Mouse (Mus musculus) heart, embryonic 10.5 days (tissue): Measurements from ENCODE around the gene Tfrc. TPM values are rescaled to one million over a fixed set of nuclear protein-coding genes. Genes with fewer than 3 reads are reported as not detected.
A peak's percentile ranks its signal among the peaks of the same experiment; 100 is the strongest.

Source experiments
- DNase-seq: peaks from one replicate; pipeline ENCODE4 v3.0.0-alpha.2; 2017; ENCODE audit warnings: low spot score
- H3K27ac ChIP-seq: fragments of 300-500 bp; sonication (generic); 2 replicates; pipeline ENCODE4 v1.5.1; 2016; ENCODE audit warnings: mild to moderate bottlenecking
- H3K27me3 ChIP-seq: fragments of 300-500 bp; sonication (generic); 2 replicates; pipeline ENCODE4 v1.6.1; 2016; ENCODE audit warnings: mild to moderate bottlenecking; ENCODE audit not compliant: poor library complexity, insufficient read depth, severe bottlenecking
- H3K36me3 ChIP-seq: fragments of 300-500 bp; sonication (generic); 2 replicates; pipeline ENCODE4 v1.6.1; 2016; ENCODE audit warnings: mild to moderate bottlenecking, moderate library complexity
- H3K4me1 ChIP-seq: fragments of 300-500 bp; sonication (generic); 2 replicates; pipeline ENCODE4 v1.6.1; 2016; ENCODE audit warnings: mild to moderate bottlenecking
- H3K4me3 ChIP-seq: fragments of 300-500 bp; sonication (generic); 2 replicates; pipeline ENCODE4 v1.5.1; 2016; ENCODE audit warnings: mild to moderate bottlenecking, moderate library complexity
- H3K9me3 ChIP-seq: fragments of 300-500 bp; sonication (generic); 2 replicates; pipeline ENCODE4 v1.6.1; 2016; ENCODE audit warnings: mild to moderate bottlenecking, moderate library complexity
- WGBS: fragments of 180-500 bp; shearing (Covaris S2); methylation state at CpG from one replicate; pipeline ENCODE4 v1.1.7; 2016; 5-methylcytosine and 5-hydroxymethylcytosine counted together
- polyA plus RNA-seq: library from polyadenylated mRNA; unstranded; fragments of >200 nt; fragmentation: Nextera tagmentation; extraction: Ambion mirVana; gene quantifications from 2 replicates; pipeline ENCODE4 v1.2.1, GENCODE M21; 2016

Gene Tfrc
- 72.0 and 82.0 TPM in 2 replicates for polyA plus RNA-seq

DNA sequence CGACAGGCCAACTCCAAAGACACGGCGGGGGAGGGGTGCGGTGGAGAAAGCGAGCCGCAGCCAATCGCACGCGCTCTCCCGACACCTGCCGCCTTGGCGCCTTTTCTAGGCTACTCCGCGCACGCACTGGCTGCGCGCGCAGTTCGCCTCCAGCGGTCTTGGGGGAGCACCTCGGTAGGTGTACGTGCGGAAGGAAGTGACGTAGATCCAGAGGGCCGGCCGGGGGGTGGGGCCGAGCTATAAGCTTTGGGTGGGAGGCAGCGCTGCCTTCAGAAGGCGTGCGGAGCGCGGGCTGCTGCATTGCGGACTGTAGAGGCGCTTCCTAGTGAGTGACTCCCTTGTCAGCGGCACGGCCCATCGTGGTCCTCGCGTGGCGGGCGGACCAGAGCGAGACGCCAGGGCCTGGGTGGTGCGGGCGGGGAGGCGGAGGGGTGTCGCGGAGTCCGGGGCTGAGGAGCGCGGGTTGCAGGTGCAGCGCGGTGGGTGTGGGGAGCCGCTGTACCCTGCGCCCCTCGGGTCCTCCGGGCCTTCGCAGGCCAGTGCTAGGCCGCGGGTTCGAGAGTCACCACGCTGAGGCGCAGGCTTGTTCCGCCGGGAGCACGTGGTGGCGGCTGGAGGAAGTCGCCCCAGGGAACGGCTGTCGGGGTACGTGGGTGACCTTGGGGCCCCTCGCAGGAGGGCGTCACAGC, at the start of gene Tfrc:
TSS of gene Tfrc (plus strand) at position 209 of the 689 bp plus-strand sequence.
- Histone ChIP-seq H3K27me3 (no peaks in the 10 kb centered on the region), H3K4me1 (peaks cover 9% of the 10 kb centered on the region), H3K4me3 (peak within 1 kb of the TSS; percentile 96), H3K27ac (peak within 1 kb of the TSS; percentile 97), H3K36me3 (peaks cover 5% of the 10 kb centered on the region; the same call in 1 of the 2 replicates), H3K9me3 (no peaks in the 10 kb centered on the region)
- under 1% methylated on average over 71 of the region's 73 CpGs for WGBS
- peak; percentile 99 for DNase-seq

- 76% methylated on average over 4 of the region's 4 CpGs for WGBS
- H3K9me3 ChIP-seq, result no peaks in the 10 kb centered on the region
- H3K36me3 ChIP-seq, result no peaks in the 10 kb centered on the region
- H3K27me3 ChIP-seq, result no peaks in the 10 kb centered on the region
- H3K27ac ChIP-seq, result no peak overlapping the region
- H3K4me1 ChIP-seq, result no peaks in the 10 kb centered on the region
- no peak overlapping the region for H3K4me3 ChIP-seq
- DNase-seq, result no peak
These were observed 49.2 kb upstream of the Tfrc start for GRCm38 (mm10) chr16:32559493-32559892.

- no peaks in the 10 kb centered on the region; the same call in 1 of the 2 replicates for H3K9me3 ChIP-seq
- H3K36me3 ChIP-seq, result no peaks in the 10 kb centered on the region
- no peaks in the 10 kb centered on the region for H3K27me3 ChIP-seq
- H3K4me1 ChIP-seq, result peaks cover 9% of the 10 kb centered on the region
- no peak for DNase-seq
- H3K27ac ChIP-seq, result no peak overlapping the region
- H3K4me3 ChIP-seq, result no peak overlapping the region
- WGBS, result 71% methylated on average over 5 of the region's 5 CpGs
These were observed 45.5 kb upstream of the Tfrc start for GRCm38 (mm10) chr16:32563056-32563793.

DNA sequence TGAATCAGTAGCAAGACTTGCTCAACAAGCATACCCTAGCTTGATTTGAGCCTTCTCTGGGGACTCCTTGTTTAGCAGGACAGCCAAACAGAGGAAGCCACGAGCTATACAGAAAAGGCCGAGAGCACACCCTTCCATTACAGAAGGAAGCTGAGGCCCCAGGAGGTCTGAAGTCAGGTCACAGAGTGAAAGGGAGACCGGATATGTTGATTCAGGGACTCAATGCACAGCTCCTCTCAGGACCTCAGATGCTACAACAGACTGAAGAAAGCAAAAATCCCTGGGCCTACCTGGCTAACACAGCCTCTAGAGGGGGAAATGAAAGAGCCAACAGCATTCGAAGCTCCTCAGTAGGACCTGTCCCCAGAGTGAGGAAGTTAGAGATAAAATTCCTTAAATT, 41.4 kb upstream of the Tfrc start:
- DNase-seq, result no peak
- Histone ChIP-seq H3K27ac (no peak overlapping the region; the same call in 1 of the 2 replicates), H3K4me3 (no peak overlapping the region), H3K36me3 (no peaks in the 10 kb centered on the region), H3K27me3 (no peaks in the 10 kb centered on the region), H3K4me1 (peaks cover 23% of the 10 kb centered on the region), H3K9me3 (no peaks in the 10 kb centered on the region; the same call in 1 of the 2 replicates)
- 66% methylated on average over 4 of the region's 4 CpGs for WGBS

GRCm38 (mm10) chr16:32568401-32568800, 40.3 kb upstream of the Tfrc start:
- Histone ChIP-seq H3K27ac (peak overlapping the region; percentile 2; the same call in 1 of the 2 replicates), H3K27me3 (no peaks in the 10 kb centered on the region), H3K4me1 (peaks cover 23% of the 10 kb centered on the region), H3K36me3 (no peaks in the 10 kb centered on the region), H3K4me3 (no peak overlapping the region), H3K9me3 (no peaks in the 10 kb centered on the region; the same call in 1 of the 2 replicates)
- WGBS, result 45% methylated on average over 6 of the region's 6 CpGs
- no peak for DNase-seq

DNA sequence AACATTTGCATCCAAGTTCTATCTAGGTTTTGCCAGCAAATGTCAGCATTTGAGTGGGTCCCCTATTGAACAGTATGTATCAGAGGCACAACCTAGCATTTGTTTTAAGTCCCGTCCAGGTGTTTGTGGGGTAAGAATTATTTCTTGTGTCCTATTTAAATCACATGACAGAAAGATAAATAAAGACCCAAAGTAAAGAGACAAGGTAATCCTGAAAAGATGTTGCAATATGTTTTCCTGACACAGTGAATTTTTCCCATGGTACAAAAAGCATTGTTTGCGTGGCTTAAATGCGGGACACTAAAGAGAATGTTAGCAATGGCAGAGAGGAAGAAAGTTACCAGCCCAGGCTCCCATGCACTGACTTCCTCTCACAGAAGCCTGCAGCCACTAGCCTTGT, 38.7 kb upstream of the Tfrc start:
- H3K36me3 ChIP-seq, result no peaks in the 10 kb centered on the region
- H3K4me1 ChIP-seq, result peaks cover 23% of the 10 kb centered on the region
- H3K9me3 ChIP-seq, result no peaks in the 10 kb centered on the region
- H3K4me3 ChIP-seq, result no peak overlapping the region
- no peaks in the 10 kb centered on the region for H3K27me3 ChIP-seq
- H3K27ac ChIP-seq, result 0 out of 2 replicates have a peak overlapping the region, but pooled peaks have one; percentile 17
- DNase-seq, result no peak
- WGBS, result 86% methylated on average over 3 of the region's 3 CpGs

DNA sequence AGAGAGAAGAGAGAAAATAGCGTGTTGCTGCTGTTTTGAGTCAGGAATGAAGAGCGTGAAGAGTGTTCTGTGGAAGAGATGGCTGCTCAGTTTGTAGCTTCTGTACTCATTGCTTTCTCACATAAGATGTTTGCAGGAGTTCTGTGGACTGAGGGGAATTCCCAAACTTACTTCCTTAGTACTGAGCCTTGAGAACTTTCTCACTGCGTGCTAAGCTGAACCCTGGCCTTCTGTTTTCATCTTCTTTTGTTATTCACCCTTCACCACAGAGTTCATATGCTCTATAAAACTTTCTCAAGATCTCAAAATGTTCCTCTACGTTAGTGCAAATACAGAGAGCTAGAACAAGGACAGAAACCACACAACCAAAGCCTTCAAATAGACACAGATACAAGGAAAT, 36.2 kb upstream of the Tfrc start:
- no peaks in the 10 kb centered on the region for H3K36me3 ChIP-seq
- no peak overlapping the region for H3K27ac ChIP-seq
- DNase-seq, result no peak
- H3K4me1 ChIP-seq, result peaks cover 19% of the 10 kb centered on the region
- WGBS, result 86% methylated on average over 4 of the region's 4 CpGs
- no peak overlapping the region for H3K4me3 ChIP-seq
- no peaks in the 10 kb centered on the region for H3K9me3 ChIP-seq
- no peaks in the 10 kb centered on the region for H3K27me3 ChIP-seq

DNA sequence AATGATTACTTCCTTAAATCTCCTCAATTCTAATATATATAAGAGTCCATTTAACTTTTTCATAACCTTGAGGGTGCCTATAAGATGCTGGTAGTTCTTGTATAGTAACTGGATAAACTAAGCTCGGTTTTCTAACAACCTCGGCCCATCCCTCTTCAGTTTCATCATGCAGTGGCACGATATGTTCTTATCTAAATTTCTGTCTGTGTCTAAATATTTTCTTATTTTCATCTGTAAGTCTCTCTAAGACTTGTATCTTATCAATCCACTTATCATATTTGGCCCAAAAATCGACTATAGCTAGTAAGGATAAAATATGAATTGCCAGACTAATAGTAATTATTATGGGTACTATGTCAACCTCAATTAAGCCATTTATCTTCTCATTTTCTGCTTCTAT, 22.2 kb upstream of the Tfrc start:
- H3K4me3 ChIP-seq, result no peak overlapping the region
- DNase-seq, result no peak
- 83% methylated on average over 4 of the region's 4 CpGs for WGBS

GRCm38 (mm10) chr16:32588568-32588967, 20.2 kb upstream of the Tfrc start:
- H3K9me3 ChIP-seq, result no peaks in the 10 kb centered on the region
- H3K4me1 ChIP-seq, result no peaks in the 10 kb centered on the region
- no peak overlapping the region for H3K27ac ChIP-seq
- DNase-seq, result no peak
- no peaks in the 10 kb centered on the region for H3K27me3 ChIP-seq
- no peaks in the 10 kb centered on the region for H3K36me3 ChIP-seq
- 83% methylated on average over 3 of the region's 3 CpGs for WGBS
- no peak overlapping the region for H3K4me3 ChIP-seq

More for the DNA sequence above, 22.2 kb upstream of the Tfrc start:
- no peaks in the 10 kb centered on the region for H3K36me3 ChIP-seq
- no peaks in the 10 kb centered on the region for H3K4me1 ChIP-seq
- H3K9me3 ChIP-seq, result no peaks in the 10 kb centered on the region
- H3K27ac ChIP-seq, result no peak overlapping the region
- H3K27me3 ChIP-seq, result no peaks in the 10 kb centered on the region

DNA sequence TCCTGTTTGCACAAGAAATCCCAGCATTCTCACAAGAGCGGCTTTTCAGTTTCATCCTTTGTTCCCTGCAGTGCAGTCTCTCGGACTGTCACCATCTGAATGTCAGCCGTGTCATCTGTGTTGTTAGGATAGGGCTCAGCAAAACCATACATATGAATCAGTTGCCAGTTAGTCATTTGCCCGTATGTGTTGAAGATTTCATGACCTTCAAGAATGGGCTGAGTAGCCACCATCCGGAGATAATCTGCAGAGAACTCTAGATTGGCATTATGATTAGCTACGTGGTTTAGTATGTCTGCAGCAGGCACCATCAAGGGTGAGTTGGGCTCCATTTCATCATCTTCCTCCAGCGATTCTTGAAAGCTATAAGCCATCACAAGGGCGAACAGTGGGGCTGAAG, 17.2 kb upstream of the Tfrc start:
- no peaks in the 10 kb centered on the region for H3K9me3 ChIP-seq
- no peak overlapping the region for H3K27ac ChIP-seq
- no peaks in the 10 kb centered on the region for H3K27me3 ChIP-seq
- WGBS, result 82% methylated on average over 8 of the region's 8 CpGs
- no peaks in the 10 kb centered on the region for H3K36me3 ChIP-seq
- H3K4me1 ChIP-seq, result no peaks in the 10 kb centered on the region
- no peak overlapping the region for H3K4me3 ChIP-seq
- no peak for DNase-seq

DNA sequence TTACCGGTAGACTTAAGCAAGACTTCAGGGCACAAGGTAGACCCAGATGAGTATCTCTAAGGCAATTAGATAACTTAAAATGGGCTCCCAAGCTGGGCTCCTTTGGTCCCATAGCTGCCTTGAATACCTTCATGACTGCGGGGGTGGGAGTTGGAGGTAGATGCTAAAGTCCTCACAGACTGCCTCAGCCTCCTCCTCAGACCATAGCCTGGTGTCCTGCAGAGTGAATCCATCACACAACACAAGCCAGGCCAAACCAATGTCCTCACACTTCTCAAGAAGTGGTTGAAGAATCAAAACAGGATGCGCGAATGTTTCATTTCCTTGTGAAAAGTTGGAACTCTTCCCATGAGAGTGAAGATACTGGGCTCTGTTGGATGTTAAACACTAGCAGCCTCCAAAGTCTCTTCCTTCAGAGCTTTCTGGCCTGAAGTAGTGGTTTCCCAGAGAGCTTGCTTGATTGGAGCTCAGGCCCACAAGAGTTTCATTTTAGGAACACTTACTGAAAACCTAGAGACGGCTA, 15.4 kb upstream of the Tfrc start:
- no peaks in the 10 kb centered on the region for H3K9me3 ChIP-seq
- WGBS, result 83% methylated on average over 5 of the region's 5 CpGs
- H3K4me1 ChIP-seq, result peaks cover 7% of the 10 kb centered on the region

GRCm38 (mm10) chr16:32593916-32594315, 14.8 kb upstream of the Tfrc start:
- Histone ChIP-seq H3K36me3 (no peaks in the 10 kb centered on the region), H3K27ac (no peak overlapping the region), H3K4me1 (peaks cover 8% of the 10 kb centered on the region), H3K9me3 (no peaks in the 10 kb centered on the region), H3K27me3 (no peaks in the 10 kb centered on the region), H3K4me3 (no peak overlapping the region)
- DNase-seq, result no peak
- 72% methylated on average over 5 of the region's 5 CpGs for whole genome bisulfite sequencing

More for the DNA sequence above, 15.4 kb upstream of the Tfrc start:
- no peak overlapping the region for H3K4me3 ChIP-seq
- H3K36me3 ChIP-seq, result no peaks in the 10 kb centered on the region
- DNase-seq, result no peak
- H3K27me3 ChIP-seq, result no peaks in the 10 kb centered on the region
- no peak overlapping the region for H3K27ac ChIP-seq

DNA sequence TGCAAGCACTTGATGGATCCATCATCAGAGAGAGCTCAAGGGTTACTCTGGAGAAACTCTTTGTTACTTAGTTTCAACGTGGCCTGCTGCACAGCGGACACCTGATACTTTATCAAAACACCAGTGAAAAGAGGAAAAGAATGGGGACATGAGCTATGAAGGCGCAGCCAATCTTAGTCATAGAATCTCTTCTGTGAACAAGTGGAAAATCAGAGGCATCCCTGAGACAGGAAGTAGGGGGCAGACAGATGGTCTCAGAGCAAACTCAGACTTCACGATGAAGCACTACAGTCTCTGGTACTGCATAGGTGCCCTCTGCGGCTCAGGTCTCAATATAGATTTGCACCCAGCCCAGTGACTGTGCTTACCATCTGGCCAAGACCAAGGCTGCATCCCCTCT, 14.0 kb upstream of the Tfrc start:
- WGBS, result 58% methylated on average over 5 of the region's 5 CpGs
- Histone ChIP-seq H3K4me3 (no peak overlapping the region), H3K36me3 (no peaks in the 10 kb centered on the region), H3K27ac (no peak overlapping the region), H3K9me3 (no peaks in the 10 kb centered on the region), H3K4me1 (peaks cover 8% of the 10 kb centered on the region), H3K27me3 (no peaks in the 10 kb centered on the region)
- DNase-seq, result no peak
